Mouse (Mus musculus) neural tube, embryonic 12.5 days (tissue): ENCODE results near the gene Il17rc. TPM values are rescaled to one million over a fixed set of nuclear protein-coding genes. Genes with fewer than 3 reads are reported as not detected.

Experiments used
- microRNA-seq: library from miRNA; unstranded; fragments of <30 nt; microRNA quantifications from one replicate; pipeline ENCODE4, GENCODE M21; 2017
- polyA plus RNA-seq: library from polyadenylated mRNA; unstranded; fragments of >200 nt; fragmentation: Nextera tagmentation; extraction: Ambion mirVana; gene quantifications from 2 replicates; pipeline ENCODE4 v1.2.1, GENCODE M21; 2016

The Il17rc gene
- polyA plus RNA-seq, 1 experiment from 2014 or later, result 2.4 TPM

Small RNA genes lying within 50 kb of the gene (microRNA-seq; reads per million reads assigned to microRNA genes)
- not detected for gene Gm23365
- not detected for gene Gm24387

Other genes starting within 250 kb of the Il17rc start
- gene Mtmr14, start 233.6 kb upstream of the Il17rc start, polyA plus RNA-seq, result 46.0 and 48.6 TPM in 2 replicates
- gene Cpne9, start 189.1 kb upstream of the Il17rc start, polyA plus RNA-seq, result 0.55 and 0.56 TPM in 2 replicates
- gene Brpf1, start 164.3 kb upstream of the Il17rc start, polyA plus RNA-seq, result 24.9 and 29.9 TPM in 2 replicates
- 12.6 and 14.3 TPM in 2 replicates for gene Ogg1, start 144.5 kb upstream of the Il17rc start, polyA plus RNA-seq
- gene Camk1, start 127.4 kb upstream of the Il17rc start, polyA plus RNA-seq, result 61.9 and 63.6 TPM in 2 replicates
- gene Tada3, start 93.5 kb upstream of the Il17rc start, polyA plus RNA-seq, result 62.4 and 64.4 TPM in 2 replicates
- gene Arpc4, start 93.3 kb upstream of the Il17rc start, polyA plus RNA-seq, result 352 and 393 TPM in 2 replicates
- 5.6 and 7.1 TPM in 2 replicates for gene Ttll3, start 82.2 kb upstream of the Il17rc start, polyA plus RNA-seq
- gene Rpusd3, start 52.1 kb upstream of the Il17rc start, polyA plus RNA-seq, result 18.7 and 29.3 TPM in 2 replicates
- not detected in 2 replicates for gene Cidec, start 35.7 kb upstream of the Il17rc start, polyA plus RNA-seq
- gene Jagn1, start 28.9 kb upstream of the Il17rc start, polyA plus RNA-seq, result 78.0 and 81.3 TPM in 2 replicates
- 0.73 and 1.6 TPM in 2 replicates for gene Il17re, start 12.9 kb upstream of the Il17rc start, polyA plus RNA-seq
- 58.0 and 62.5 TPM in 2 replicates for gene Creld1, start 11.9 kb downstream of the Il17rc start, polyA plus RNA-seq
- 2.6 TPM in 2 replicates for gene Prrt3, start 30.5 kb downstream of the Il17rc start, polyA plus RNA-seq
- gene Emc3, start 60.2 kb downstream of the Il17rc start, polyA plus RNA-seq, result 90.2 and 91.2 TPM in 2 replicates
- gene Fancd2, start 60.3 kb downstream of the Il17rc start, polyA plus RNA-seq, result 8.3 and 8.4 TPM in 2 replicates
- gene Fancd2os, start 129.3 kb downstream of the Il17rc start, polyA plus RNA-seq, result 0.19 TPM in 1 of 2 replicates, not detected in the other
- gene Brk1, start 133.3 kb downstream of the Il17rc start, polyA plus RNA-seq, result 206 and 219 TPM in 2 replicates
- gene Vhl, start 152.5 kb downstream of the Il17rc start, polyA plus RNA-seq, result 64.8 and 65.3 TPM in 2 replicates
- 3.1 and 4.1 TPM in 2 replicates for gene Irak2, start 167.0 kb downstream of the Il17rc start, polyA plus RNA-seq
- 0.66 and 1.1 TPM in 2 replicates for gene Tatdn2, start 225.6 kb downstream of the Il17rc start, polyA plus RNA-seq
- 0.57 TPM in 1 of 2 replicates, not detected in the other for gene Ghrl, start 248.5 kb downstream of the Il17rc start, polyA plus RNA-seq